Mouse (Mus musculus) kidney, adult 2 months (tissue): ENCODE results near the gene Stx12.

Experiments
- CTCF ChIP-seq: fragments of 200-500 bp; conservative IDR thresholded peaks from 2 replicates; pipeline ENCODE4 v1.5.1; 2011; ENCODE audit warnings: low read depth, mild to moderate bottlenecking, control low read depth, low read length, moderate library complexity, mixed read lengths; ENCODE audit not compliant: insufficient read depth, insufficient read length
- POLR2A ChIP-seq: fragments of 200-500 bp; IDR thresholded peaks from one replicate; pipeline ENCODE4 v1.6.1; 2011; ENCODE audit warnings: low read depth, low read length, control low read depth

GRCm38 (mm10) chr4:132883561-132884063, 697 bp downstream of the Stx12 start:
- TF ChIP-seq CTCF (no peak), POLR2A (no peak)
